Mouse (Mus musculus): ENCODE results near the gene Tmem81.

DNA sequence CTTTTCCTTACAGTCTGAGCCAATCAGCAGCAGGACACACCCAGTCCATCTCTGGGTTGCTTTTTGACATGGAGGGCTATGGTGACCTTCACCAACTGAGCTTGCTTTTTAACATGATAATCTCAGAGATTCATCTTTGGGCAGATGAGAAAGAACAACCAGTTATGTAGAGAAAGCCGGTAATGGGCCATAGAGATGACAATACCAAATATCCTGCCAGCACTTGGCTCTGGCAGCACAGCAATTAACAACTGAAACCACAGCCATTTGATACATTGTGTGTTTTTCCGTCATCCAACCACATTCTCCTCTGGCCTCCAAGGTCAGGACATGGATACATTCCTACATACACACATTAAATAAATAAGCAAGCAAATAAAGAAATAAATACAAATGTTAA is 35.0 kb upstream of the Tmem81 start:
- no peak for TF ChIP-seq CTCF (IDR thresholded peaks at IDR 0.05; ENCODE audit: low read depth, low read length)
- TF ChIP-seq POLR2A (IDR thresholded peaks at IDR 0.05; ENCODE audit: extremely low read depth, insufficient read depth, low read length), result no peak

Data from liver, adult 2 months (tissue).